Mouse (Mus musculus): ENCODE measurements around the gene Pnmal2.
A peak's percentile ranks its signal among the peaks of the same experiment; 100 is the strongest.

Pnmal2 gene

DNA sequence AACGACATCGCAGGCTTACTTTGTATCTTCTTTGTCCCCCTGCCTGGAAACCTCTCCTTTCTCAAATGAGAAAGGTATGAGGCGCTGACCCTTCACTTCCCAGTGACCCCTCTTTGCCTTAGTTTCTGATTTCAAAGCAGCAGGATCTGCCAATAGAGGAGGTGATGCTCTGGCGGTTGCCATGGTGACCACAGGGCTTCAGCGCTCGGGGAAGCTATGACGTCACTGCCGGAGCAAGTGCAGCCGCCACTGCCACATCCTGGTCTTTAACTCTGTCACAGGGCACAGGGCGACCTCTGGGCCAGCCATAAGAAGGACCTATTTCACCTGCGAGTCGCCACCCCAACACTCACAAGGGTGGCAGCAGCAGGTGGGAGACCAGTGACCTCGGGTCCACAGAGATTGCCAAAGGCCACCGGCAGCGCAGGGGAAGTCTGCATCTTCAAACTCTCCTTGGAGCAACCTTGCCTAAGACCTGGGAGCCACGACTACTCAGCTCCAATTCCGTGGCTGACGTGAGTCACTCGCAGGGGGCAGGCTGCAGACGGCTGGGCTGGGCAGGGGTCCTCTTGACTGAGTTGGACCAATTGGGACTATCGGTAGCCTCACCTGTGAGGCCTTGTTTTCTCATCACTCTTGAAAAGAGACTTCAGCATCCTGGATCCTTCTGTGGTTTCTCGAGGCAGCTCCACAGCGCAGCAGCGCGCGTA is 38.5 kb downstream of the Pnmal2 start, which contains the start of gene Gm42372:
TSS of gene Gm42372 (plus strand) at position 228 of the 710 bp plus-strand sequence.
- DNase-seq (ENCODE audit: low read depth): no peak

DNA sequence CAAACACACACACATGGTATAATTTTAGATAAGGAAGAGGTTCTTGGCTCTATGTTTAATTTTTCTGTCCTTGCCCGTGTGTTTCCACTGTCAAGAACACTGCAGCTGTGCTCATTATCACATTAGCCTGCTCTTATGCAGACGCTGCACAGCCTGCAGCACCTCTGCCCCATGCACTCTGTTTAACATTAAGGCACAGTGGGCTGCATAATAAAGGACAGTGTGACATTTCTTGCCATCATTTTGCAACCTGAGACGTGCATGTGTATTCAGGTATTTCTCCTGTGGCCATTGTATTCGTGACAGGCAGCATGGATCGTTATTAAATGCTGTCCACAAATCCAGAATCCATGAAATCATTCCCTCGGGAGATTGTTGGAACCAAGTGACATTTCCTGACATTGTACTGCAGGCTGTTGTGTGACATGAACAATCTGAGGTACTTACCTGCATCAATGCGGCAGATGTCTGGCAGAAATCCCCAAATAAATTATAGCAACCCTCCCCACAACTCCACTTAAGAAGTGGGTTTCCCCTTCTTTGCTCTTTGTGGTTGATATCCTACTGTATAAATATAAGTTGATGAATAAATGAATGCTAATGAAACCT is 43.2 kb downstream of the Pnmal2 start:
- DNase-seq (ENCODE audit: low read depth): no peak

DNA sequence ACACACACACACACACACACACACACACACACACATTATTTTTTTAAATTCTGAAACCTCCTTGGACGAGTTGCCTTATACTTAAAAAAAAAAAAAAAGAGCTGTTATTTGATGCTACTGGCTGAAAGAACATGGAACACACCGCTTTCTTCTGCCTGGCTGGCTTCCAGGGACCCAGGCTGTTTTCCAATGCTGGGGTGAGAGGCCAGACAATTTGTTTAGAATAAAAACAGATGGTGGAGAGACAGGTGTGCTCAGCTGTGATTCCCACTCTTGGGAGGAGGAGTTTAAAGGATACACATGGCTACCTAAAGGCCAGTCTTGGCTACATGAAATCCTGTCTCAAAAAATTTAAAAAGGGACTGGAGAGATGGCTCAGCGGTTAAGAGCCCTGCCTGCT is 43.9 kb downstream of the Pnmal2 start:
- no peak for DNase-seq (ENCODE audit: low read depth)

GRCm38 (mm10) chr7:16990006-16990744 is 45.7 kb downstream of the Pnmal2 start:
- DNase-seq (ENCODE audit: low read depth): peak; percentile 40

- no peak for DNase-seq (ENCODE audit: low read depth)
These were observed 47.4 kb downstream of the Pnmal2 start for GRCm38 (mm10) chr7:16991681-16992450.

DNA sequence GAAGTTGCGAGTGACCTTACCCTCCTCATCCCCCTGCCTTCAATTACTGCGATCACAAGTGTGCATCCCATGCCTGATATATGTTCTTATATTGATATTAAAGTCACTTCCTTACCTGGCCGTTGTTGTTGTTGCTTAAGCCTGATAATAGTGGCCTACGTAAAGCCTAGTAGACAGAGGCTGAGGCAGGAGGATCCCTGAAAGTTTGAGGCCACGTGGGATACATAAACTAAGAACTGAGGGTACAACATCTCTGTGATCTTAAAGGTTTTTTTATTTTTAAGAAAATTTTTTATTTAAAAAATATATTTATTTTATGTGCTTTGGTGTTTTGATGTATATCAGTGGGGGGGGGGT is 47.9 kb downstream of the Pnmal2 start, which contains the start of gene Ccdc8:
TSS of gene Ccdc8 (plus strand) at position 258 of the 357 bp plus-strand sequence.
- no peak for DNase-seq (ENCODE audit: low read depth)

GRCm38 (mm10) chr7:16993651-16994399 is 49.3 kb downstream of the Pnmal2 start:
- peak; percentile 40 for DNase-seq (ENCODE audit: low read depth)

DNA sequence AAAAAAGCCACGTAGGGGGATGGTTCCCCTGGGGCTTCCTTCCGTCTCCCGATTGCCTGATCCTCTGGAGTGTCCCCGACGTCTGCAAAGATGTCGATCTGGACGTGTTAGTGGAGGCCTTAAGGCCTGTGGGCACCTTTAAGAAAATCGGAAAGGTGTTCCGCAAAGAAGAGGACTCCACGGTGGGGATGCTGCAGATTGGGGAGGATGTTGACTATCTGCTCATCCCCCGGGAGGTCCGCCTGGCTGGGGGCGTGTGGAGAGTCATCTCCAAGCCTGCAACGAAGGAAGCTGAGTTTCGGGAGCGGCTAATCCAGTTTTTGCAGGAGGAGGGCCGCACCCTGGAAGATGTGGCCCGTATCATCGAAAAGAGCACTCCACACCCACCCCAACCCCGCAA is 49.9 kb downstream of the Pnmal2 start:
- no peak for DNase-seq (ENCODE audit: low read depth)

- no peak for DNase-seq (ENCODE audit: low read depth)
These were observed 50.9 kb downstream of the Pnmal2 start for GRCm38 (mm10) chr7:16995345-16995744.
